Mouse (Mus musculus) liver, embryonic 14.5 days (tissue): Measurements from ENCODE around the gene Scn11a.

Source experiments
- CTCF ChIP-seq: IDR thresholded peaks from 2 replicates; pipeline ENCODE4 v1.5.1; 2016; ENCODE audit warnings: antibody characterized with exemption, low read depth, control low read depth
- EP300 ChIP-seq: IDR thresholded peaks from 2 replicates; pipeline ENCODE4 v1.6.1; 2016; ENCODE audit warnings: antibody characterized with exemption, low read depth

GRCm38 (mm10) chr9:119706700-119707099 lies 118.6 kb downstream of the Scn11a start:
- TF ChIP-seq EP300 (no peak), CTCF (no peak)
